Mouse (Mus musculus): ENCODE data around the gene Cgnl1. TPM values are rescaled to one million over a fixed set of nuclear protein-coding genes. Genes with fewer than 3 reads are reported as not detected.
A peak's percentile ranks its signal among the peaks of the same experiment; 100 is the strongest.

The Cgnl1 gene
- total and polyA plus RNA-seq, 2 experiments = 16.3 to 25.0 TPM

- peaks cover 11% of the 10 kb centered on the region for H3K4me1 ChIP-seq (ENCODE audit: control insufficient read depth, insufficient read depth, low read length)
- H3K9ac ChIP-seq (ENCODE audit: low read depth, low read length) = no peak overlapping the region
- peaks cover 14% of the 10 kb centered on the region for H3K79me2 ChIP-seq (ENCODE audit: control insufficient read depth, insufficient read depth, low read length)
- no peak overlapping the region for H3K4me3 ChIP-seq (ENCODE audit: insufficient read depth, low read depth, low read length)
- 53% methylated on average over 8 of the region's 8 CpGs for WGBS
- TF ChIP-seq CTCF (IDR thresholded peaks at IDR 0.05; ENCODE audit: low read depth, low read length) (no peak), POLR2A (IDR thresholded peaks at IDR 0.05; ENCODE audit: extremely low read depth, insufficient read depth, low read length) (no peak)
- no peaks in the 10 kb centered on the region for H3K36me3 ChIP-seq (ENCODE audit: control insufficient read depth, insufficient read depth, low read length)
- no peaks in the 10 kb centered on the region for H3K27me3 ChIP-seq (ENCODE audit: control insufficient read depth, insufficient read depth, low read length)
- peak; percentile 51 for DNase-seq (ENCODE audit: extremely low read depth, low read depth, low spot score)
- no peak overlapping the region for H3K27ac ChIP-seq (replicated peaks; ENCODE audit: insufficient read depth, low read depth, low read length)
These were observed 84.9 kb downstream of the Cgnl1 start for GRCm38 (mm10) chr9:71686463-71686862.

- 29% methylated on average over 3 of the region's 3 CpGs for WGBS
- Histone ChIP-seq H3K27me3 (ENCODE audit: control insufficient read depth, insufficient read depth, low read length) (no peaks in the 10 kb centered on the region), H3K4me1 (ENCODE audit: control insufficient read depth, insufficient read depth, low read length) (peaks cover 6% of the 10 kb centered on the region), H3K4me3 (ENCODE audit: insufficient read depth, low read depth, low read length) (no peak overlapping the region), H3K27ac (replicated peaks; ENCODE audit: insufficient read depth, low read depth, low read length) (no peak overlapping the region), H3K79me2 (ENCODE audit: control insufficient read depth, insufficient read depth, low read length) (peaks cover 14% of the 10 kb centered on the region), H3K9ac (ENCODE audit: low read depth, low read length) (no peak overlapping the region), H3K36me3 (ENCODE audit: control insufficient read depth, insufficient read depth, low read length) (no peaks in the 10 kb centered on the region)
- DNase-seq (ENCODE audit: extremely low read depth, low read depth, low spot score) = peak; percentile 47
- TF ChIP-seq CTCF (IDR thresholded peaks at IDR 0.05; ENCODE audit: low read depth, low read length) (no peak), POLR2A (IDR thresholded peaks at IDR 0.05; ENCODE audit: extremely low read depth, insufficient read depth, low read length) (no peak)
These were observed 86.6 kb downstream of the Cgnl1 start for GRCm38 (mm10) chr9:71684772-71685171.

GRCm38 (mm10) chr9:71680381-71680780 lies 91.0 kb downstream of the Cgnl1 start:
- H3K79me2 ChIP-seq (ENCODE audit: control insufficient read depth, insufficient read depth, low read length) = peaks cover 9% of the 10 kb centered on the region; the same call in 1 of the 2 replicates
- no peak for DNase-seq (ENCODE audit: extremely low read depth, low read depth, low spot score)
- no peaks in the 10 kb centered on the region for H3K36me3 ChIP-seq (ENCODE audit: control insufficient read depth, insufficient read depth, low read length)
- 96% methylated on average over 9 of the region's 9 CpGs for WGBS
- no peaks in the 10 kb centered on the region for H3K27me3 ChIP-seq (ENCODE audit: control insufficient read depth, insufficient read depth, low read length)
- no peak overlapping the region for H3K9ac ChIP-seq (ENCODE audit: low read depth, low read length)
- peaks cover 7% of the 10 kb centered on the region for H3K4me1 ChIP-seq (ENCODE audit: control insufficient read depth, insufficient read depth, low read length)
- TF ChIP-seq CTCF (IDR thresholded peaks at IDR 0.05; ENCODE audit: low read depth, low read length) (no peak), POLR2A (IDR thresholded peaks at IDR 0.05; ENCODE audit: extremely low read depth, insufficient read depth, low read length) (no peak)
- no peak overlapping the region for H3K4me3 ChIP-seq (ENCODE audit: insufficient read depth, low read depth, low read length)
- H3K27ac ChIP-seq (replicated peaks; ENCODE audit: insufficient read depth, low read depth, low read length) = no peak overlapping the region

GRCm38 (mm10) chr9:71679103-71679815 lies 92.1 kb downstream of the Cgnl1 start:
- Histone ChIP-seq H3K27ac (replicated peaks; ENCODE audit: insufficient read depth, low read depth, low read length) (no peak overlapping the region), H3K9ac (ENCODE audit: low read depth, low read length) (no peak overlapping the region), H3K79me2 (ENCODE audit: control insufficient read depth, insufficient read depth, low read length) (peaks cover 9% of the 10 kb centered on the region; the same call in 1 of the 2 replicates), H3K4me3 (ENCODE audit: insufficient read depth, low read depth, low read length) (no peak overlapping the region), H3K27me3 (ENCODE audit: control insufficient read depth, insufficient read depth, low read length) (no peaks in the 10 kb centered on the region), H3K36me3 (ENCODE audit: control insufficient read depth, insufficient read depth, low read length) (no peaks in the 10 kb centered on the region), H3K4me1 (ENCODE audit: control insufficient read depth, insufficient read depth, low read length) (peaks cover 7% of the 10 kb centered on the region)
- TF ChIP-seq POLR2A (IDR thresholded peaks at IDR 0.05; ENCODE audit: extremely low read depth, insufficient read depth, low read length) (no peak), CTCF (IDR thresholded peaks at IDR 0.05; ENCODE audit: low read depth, low read length) (no peak)
- no peak for DNase-seq (ENCODE audit: extremely low read depth, low read depth, low spot score)
- 79% methylated on average over 11 of the region's 11 CpGs for WGBS

- Histone ChIP-seq H3K79me2 (ENCODE audit: control insufficient read depth, insufficient read depth, low read length) (peaks cover 13% of the 10 kb centered on the region; the same call in 1 of the 2 replicates), H3K27me3 (ENCODE audit: control insufficient read depth, insufficient read depth, low read length) (no peaks in the 10 kb centered on the region), H3K4me3 (ENCODE audit: insufficient read depth, low read depth, low read length) (no peak overlapping the region), H3K4me1 (ENCODE audit: control insufficient read depth, insufficient read depth, low read length) (peaks cover 7% of the 10 kb centered on the region), H3K9ac (ENCODE audit: low read depth, low read length) (no peak overlapping the region), H3K36me3 (ENCODE audit: control insufficient read depth, insufficient read depth, low read length) (0 out of 2 replicates have a peak, but pooled peaks cover 2% of the 10 kb centered on the region), H3K27ac (replicated peaks; ENCODE audit: insufficient read depth, low read depth, low read length) (no peak overlapping the region)
- WGBS = 60% methylated on average over 5 of the region's 5 CpGs
- TF ChIP-seq CTCF (IDR thresholded peaks at IDR 0.05; ENCODE audit: low read depth, low read length) = no peak
- TF ChIP-seq POLR2A (IDR thresholded peaks at IDR 0.05; ENCODE audit: extremely low read depth, insufficient read depth, low read length) = no peak
- no peak for DNase-seq (ENCODE audit: extremely low read depth, low read depth, low spot score)
These were observed 94.3 kb downstream of the Cgnl1 start for GRCm38 (mm10) chr9:71676988-71677688.
